Mouse (Mus musculus) midbrain, embryonic 11.5 days (tissue): Measurements from ENCODE around the gene Sucnr1. TPM values are rescaled to one million over a fixed set of nuclear protein-coding genes. Genes with fewer than 3 reads are reported as not detected.

Experiments used
- ATAC-seq: fragments of 200-750 bp; cut with Nextera tagmentation; 2 replicates; pipeline ENCODE4 v1.8.0; 2017; ENCODE audit warnings: moderate TSS enrichment, moderate library complexity; ENCODE audit not compliant: low FRiP score
- DNase-seq: peaks from one replicate; pipeline ENCODE4 v3.0.0; 2015; ENCODE audit warnings: low spot score; ENCODE audit errors: missing footprints
- H3K27ac ChIP-seq: fragments of 300-500 bp; sonication (generic); 2 replicates; pipeline ENCODE4 v1.5.1; 2014; ENCODE audit warnings: low read depth, low read length
- H3K27me3 ChIP-seq: fragments of 300-500 bp; sonication (generic); 2 replicates; pipeline ENCODE4 v1.6.1; 2014; ENCODE audit warnings: mild to moderate bottlenecking, low read length, moderate library complexity, mixed read lengths; ENCODE audit not compliant: control insufficient read depth, insufficient read depth
- H3K36me3 ChIP-seq: fragments of 300-500 bp; sonication (generic); 2 replicates; pipeline ENCODE4 v1.6.1; 2014; ENCODE audit warnings: mild to moderate bottlenecking, low read length, moderate library complexity, mixed read lengths; ENCODE audit not compliant: control insufficient read depth, insufficient read depth
- H3K4me1 ChIP-seq: fragments of 300-500 bp; sonication (generic); 2 replicates; pipeline ENCODE4 v1.6.1; 2014; ENCODE audit warnings: low read length; ENCODE audit not compliant: control insufficient read depth, insufficient read depth
- H3K4me2 ChIP-seq: fragments of 300-500 bp; sonication (generic); 2 replicates; pipeline ENCODE4 v1.6.1; 2014; ENCODE audit warnings: mild to moderate bottlenecking, moderate library complexity
- H3K4me3 ChIP-seq: fragments of 300-500 bp; sonication (generic); 2 replicates; pipeline ENCODE4 v1.5.1; 2014; ENCODE audit warnings: low read depth, low read length
- H3K9ac ChIP-seq: fragments of 300-500 bp; sonication (generic); 2 replicates; pipeline ENCODE4 v1.6.1; 2014; ENCODE audit warnings: low read length
- H3K9me3 ChIP-seq: fragments of 300-500 bp; sonication (generic); 2 replicates; pipeline ENCODE4 v1.6.1; 2016; ENCODE audit warnings: low read length; ENCODE audit not compliant: control insufficient read depth
- WGBS: fragments of 180-500 bp; shearing (Covaris S2); extraction: QIAGEN DNeasy Blood & Tissue Kit; methylation state at CpG from one replicate; pipeline ENCODE4 v1.1.7; 2014; 5-methylcytosine and 5-hydroxymethylcytosine counted together
- polyA plus RNA-seq: library from polyadenylated mRNA; unstranded; fragments of >200 nt; fragmentation: Nextera tagmentation; extraction: Ambion mirVana; gene quantifications from 2 replicates; pipeline ENCODE4 v1.2.1, GENCODE M21; 2014

Sucnr1 gene
- 0.14 and 0.18 TPM in 2 replicates for polyA plus RNA-seq

DNA sequence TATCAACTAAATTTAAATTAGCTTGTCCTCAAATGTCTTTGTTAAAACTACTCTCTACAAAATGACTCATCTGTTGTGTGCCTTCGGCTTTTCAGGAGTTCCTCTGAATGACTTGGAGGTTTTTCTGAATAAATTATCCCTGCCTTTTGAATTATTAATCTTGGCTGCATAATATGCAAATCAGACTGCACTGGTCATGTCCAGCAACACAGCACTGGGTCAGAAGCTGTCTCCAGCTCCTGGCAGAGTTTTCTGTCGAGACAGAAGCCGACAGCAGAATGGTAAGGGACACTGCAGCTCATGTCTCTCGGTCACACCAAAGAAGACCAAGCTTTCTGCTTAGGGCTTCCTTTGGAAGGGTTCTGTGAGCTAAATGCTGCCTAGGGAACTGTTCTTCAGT lies at the start of gene Sucnr1:
Gene Sucnr1 (plus strand): TSS at position 222 of the 400 bp plus-strand sequence.
- no peak for DNase-seq
- no peaks in the 10 kb centered on the region for H3K36me3 ChIP-seq
- H3K4me1 ChIP-seq = no peaks in the 10 kb centered on the region
- no peak within 1 kb of the TSS for H3K4me2 ChIP-seq
- no peak within 1 kb of the TSS for H3K27ac ChIP-seq
- ATAC-seq = peak; percentile 90
- no peak within 1 kb of the TSS for H3K9ac ChIP-seq
- 54% methylated on average over 4 of the region's 4 CpGs for WGBS
- H3K9me3 ChIP-seq = no peaks in the 10 kb centered on the region
- H3K4me3 ChIP-seq = no peak within 1 kb of the TSS
- H3K27me3 ChIP-seq = no peaks in the 10 kb centered on the region

DNA sequence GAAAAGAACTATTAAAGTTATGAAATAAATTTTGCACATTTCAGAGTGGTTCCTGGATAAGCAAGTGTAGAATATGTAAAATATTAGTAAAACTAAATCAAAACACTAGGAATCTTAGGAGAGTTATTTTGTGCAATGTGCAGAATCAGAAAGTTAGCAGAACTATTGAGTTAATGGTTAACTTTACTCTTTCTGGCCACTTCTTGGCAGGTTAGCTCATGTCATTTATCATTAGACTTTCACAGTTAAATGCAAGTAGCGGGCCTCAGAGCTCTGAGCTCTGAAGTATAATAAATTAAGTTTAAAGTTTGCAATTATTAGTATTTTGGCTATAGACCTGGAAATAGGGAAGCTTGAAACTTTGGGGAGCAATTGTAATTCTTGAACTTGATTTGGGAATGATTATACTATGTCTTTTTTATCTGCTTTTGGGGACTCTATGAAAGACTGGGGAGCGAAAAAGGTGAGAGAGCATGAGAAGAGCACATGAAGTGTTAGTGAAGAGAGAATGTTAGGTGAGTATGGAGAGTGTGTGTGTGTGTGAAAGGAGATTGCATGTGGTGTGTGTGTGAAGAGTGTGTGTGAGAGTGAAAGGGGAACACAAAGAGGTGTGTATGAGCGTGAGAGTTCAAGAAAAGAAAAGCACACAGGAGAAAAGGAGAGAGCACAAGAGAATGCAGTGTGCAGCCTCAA lies 35.3 kb upstream of the Sucnr1 start:
- Histone ChIP-seq H3K4me1 (no peaks in the 10 kb centered on the region), H3K9ac (no peak overlapping the region), H3K36me3 (no peaks in the 10 kb centered on the region), H3K27me3 (no peaks in the 10 kb centered on the region), H3K4me3 (no peak overlapping the region), H3K27ac (no peak overlapping the region), H3K4me2 (no peak overlapping the region), H3K9me3 (no peaks in the 10 kb centered on the region)
- DNase-seq (no peak), ATAC-seq (no peak)
- 94% methylated on average over 3 of the region's 3 CpGs for whole genome bisulfite sequencing

DNA sequence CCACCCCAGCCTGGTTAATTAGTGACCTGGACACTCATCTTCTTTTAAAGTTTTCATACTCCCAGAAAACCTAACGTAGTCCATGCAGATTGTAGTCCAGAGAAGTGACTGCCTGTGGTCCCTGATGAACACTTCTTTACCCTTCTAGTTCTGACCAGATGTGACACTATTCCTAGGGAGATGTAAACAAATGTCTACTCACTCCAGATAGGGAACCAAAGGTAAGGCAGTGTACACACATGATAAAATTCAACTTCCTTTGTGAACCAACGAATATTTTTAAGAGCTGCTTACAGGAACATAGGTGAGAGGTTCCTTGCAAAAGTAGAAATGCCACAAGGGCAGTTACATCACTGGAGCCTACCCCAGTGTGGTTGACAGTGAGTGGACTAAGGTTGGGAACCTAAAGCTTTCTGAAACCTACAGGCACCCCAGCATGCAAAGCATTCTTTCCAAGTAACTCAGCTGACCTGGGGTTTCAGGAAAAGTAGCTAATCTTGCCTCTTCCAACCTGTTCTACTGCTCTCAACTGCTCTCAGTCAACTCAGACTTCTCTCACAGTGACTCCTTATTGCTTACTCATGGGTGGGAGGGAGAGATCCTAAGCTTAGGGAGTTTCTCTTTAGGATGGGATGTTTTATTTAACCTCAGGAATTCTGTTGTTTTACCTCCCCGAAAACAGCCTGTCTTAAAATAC lies 28.3 kb upstream of the Sucnr1 start:
- no peak overlapping the region for H3K4me2 ChIP-seq
- no peaks in the 10 kb centered on the region for H3K9me3 ChIP-seq
- no peak for ATAC-seq
- DNase-seq = no peak
- no peaks in the 10 kb centered on the region for H3K36me3 ChIP-seq
- H3K4me3 ChIP-seq = no peak overlapping the region
- H3K27me3 ChIP-seq = no peaks in the 10 kb centered on the region
- H3K27ac ChIP-seq = no peak overlapping the region
- 88% methylated on average over 3 of the region's 3 CpGs for WGBS
- no peak overlapping the region for H3K9ac ChIP-seq
- H3K4me1 ChIP-seq = no peaks in the 10 kb centered on the region

DNA sequence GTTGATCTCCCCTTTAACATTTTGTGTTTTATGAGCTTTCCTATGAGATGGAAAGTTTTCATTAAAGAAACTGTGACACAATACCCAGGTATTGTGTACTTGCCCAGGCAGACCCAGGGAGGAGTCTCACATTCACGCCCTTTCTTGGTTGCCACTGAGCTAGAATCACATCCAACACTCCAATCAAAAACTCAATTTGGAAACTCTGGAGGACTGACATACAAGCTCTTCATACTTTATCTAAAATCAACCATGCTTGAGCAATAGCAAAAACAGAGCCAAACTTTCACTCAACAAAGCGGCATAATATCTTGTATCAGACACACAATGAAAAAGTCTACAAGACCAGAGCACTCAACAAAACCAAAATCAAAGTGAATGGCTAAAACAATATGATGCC lies 27.7 kb upstream of the Sucnr1 start:
- ATAC-seq = no peak
- H3K27me3 ChIP-seq = no peaks in the 10 kb centered on the region
- no peaks in the 10 kb centered on the region for H3K36me3 ChIP-seq
- H3K4me3 ChIP-seq = no peak overlapping the region
- DNase-seq = no peak
- no peak overlapping the region for H3K27ac ChIP-seq
- H3K9ac ChIP-seq = no peak overlapping the region
- 94% methylated on average over 2 of the region's 2 CpGs for WGBS
- H3K9me3 ChIP-seq = no peaks in the 10 kb centered on the region
- no peaks in the 10 kb centered on the region for H3K4me1 ChIP-seq
- H3K4me2 ChIP-seq = no peak overlapping the region

DNA sequence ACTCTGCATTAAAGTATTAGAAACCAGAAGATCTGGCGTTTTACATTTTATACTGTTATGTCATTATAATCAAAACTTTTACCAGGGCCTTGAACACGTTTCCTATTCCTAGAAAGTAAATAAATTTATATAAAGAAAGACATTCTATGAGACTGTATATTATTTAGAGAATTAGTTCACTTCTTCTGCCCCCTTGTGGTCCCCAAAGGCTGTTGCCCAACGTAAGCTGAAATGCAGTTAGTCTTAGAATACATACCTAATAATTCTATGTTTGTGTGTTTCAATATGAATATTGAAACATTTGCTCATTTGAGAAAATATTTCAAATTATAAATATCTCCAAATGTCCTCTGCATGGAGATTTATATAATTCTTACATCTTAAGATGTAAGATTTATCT lies 25.2 kb upstream of the Sucnr1 start:
- no peak overlapping the region for H3K27ac ChIP-seq
- H3K36me3 ChIP-seq = no peaks in the 10 kb centered on the region
- no peak overlapping the region for H3K4me2 ChIP-seq
- WGBS = 41% methylated on average over 3 of the region's 3 CpGs
- no peaks in the 10 kb centered on the region for H3K9me3 ChIP-seq
- H3K4me3 ChIP-seq = no peak overlapping the region
- ATAC-seq = no peak
- no peaks in the 10 kb centered on the region for H3K4me1 ChIP-seq
- no peak for DNase-seq
- H3K9ac ChIP-seq = no peak overlapping the region
- H3K27me3 ChIP-seq = no peaks in the 10 kb centered on the region

DNA sequence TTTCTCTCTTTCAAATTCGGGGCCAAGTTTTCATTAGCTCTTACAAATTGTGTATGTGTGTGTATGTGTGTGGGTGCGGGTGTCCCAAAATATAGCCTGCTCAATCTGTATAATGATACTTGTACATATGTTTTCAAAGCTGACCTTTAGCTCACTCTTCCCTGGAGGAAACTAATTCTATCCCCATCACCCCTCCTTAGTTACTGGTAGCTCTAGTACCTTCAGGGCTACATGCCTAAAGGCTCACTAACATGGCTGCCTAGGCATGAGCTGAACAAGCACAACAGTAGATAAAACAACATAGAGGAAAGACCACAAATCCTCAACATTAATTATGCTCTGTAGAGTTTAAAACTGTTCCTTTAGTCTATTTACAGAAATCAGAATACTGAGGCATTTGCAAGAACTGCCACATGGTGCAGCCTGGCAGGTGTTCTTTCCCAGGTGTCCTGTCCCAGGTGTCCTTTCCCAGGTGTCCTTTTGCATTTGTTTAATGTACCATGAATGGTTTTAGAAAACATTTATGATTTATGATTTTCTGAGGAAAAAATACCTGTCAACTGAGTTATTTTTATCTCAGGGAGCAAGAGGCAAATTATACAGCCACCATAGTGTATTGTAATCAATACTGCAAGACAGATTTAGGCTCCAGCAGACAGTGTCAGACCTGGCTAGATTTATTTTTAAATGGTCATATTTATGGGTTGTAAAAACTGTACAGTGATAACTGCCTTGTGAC lies 24.4 kb upstream of the Sucnr1 start:
- H3K9ac ChIP-seq = no peak overlapping the region
- no peaks in the 10 kb centered on the region for H3K27me3 ChIP-seq
- H3K4me1 ChIP-seq = no peaks in the 10 kb centered on the region
- H3K36me3 ChIP-seq = no peaks in the 10 kb centered on the region
- no peak overlapping the region for H3K4me2 ChIP-seq
- no peak overlapping the region for H3K4me3 ChIP-seq
- WGBS = 89% methylated on average over 2 of the region's 2 CpGs
- no peak overlapping the region for H3K27ac ChIP-seq
- ATAC-seq (no peak), DNase-seq (no peak)
- H3K9me3 ChIP-seq = no peaks in the 10 kb centered on the region

DNA sequence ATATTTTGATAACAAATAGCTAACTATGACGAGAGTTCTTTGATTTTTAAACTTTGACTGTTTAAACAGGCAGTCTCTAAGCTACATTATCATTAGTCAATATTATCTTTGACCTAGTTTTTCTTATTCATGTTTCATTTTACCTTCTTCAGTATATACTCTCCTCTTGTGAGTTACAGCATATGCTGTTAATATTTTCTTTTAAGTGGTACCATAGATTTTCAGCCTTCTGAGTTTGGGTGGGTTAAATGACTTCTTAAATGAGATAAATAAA lies 23.9 kb upstream of the Sucnr1 start:
- no peak for ATAC-seq
- no peak overlapping the region for H3K9ac ChIP-seq
- no peaks in the 10 kb centered on the region for H3K9me3 ChIP-seq
- DNase-seq = no peak
- H3K36me3 ChIP-seq = no peaks in the 10 kb centered on the region
- H3K4me1 ChIP-seq = no peaks in the 10 kb centered on the region
- H3K27me3 ChIP-seq = no peaks in the 10 kb centered on the region
- WGBS = 78% methylated on average over 1 of the region's 1 CpGs
- H3K27ac ChIP-seq = no peak overlapping the region
- H3K4me3 ChIP-seq = no peak overlapping the region
- no peak overlapping the region for H3K4me2 ChIP-seq

DNA sequence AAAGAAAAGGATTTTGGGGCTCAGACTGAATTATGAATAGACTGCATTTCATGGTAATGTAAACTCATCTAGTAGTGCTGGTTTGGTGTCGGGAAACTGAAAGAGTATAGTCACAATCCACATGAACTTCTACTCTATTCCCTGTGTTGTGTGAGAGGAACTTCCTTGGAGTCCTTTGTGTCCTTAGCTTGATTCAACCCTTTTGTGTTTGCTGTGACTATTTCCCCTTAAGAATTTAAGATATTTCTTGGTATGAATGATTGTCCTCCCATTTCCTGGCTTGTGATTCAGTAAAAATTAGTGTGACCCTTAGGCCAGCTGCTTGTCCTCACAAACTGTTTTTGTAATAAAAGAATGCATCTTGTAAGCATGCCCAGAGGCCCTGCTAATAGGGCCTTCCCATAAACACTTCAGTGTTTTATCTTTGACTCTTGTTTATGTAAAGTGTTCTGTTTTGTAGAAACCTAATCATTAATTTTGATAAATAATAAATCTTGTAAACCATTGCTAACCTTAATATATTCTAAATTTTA lies 2.7 kb upstream of the Sucnr1 start:
- Histone ChIP-seq H3K27me3 (no peaks in the 10 kb centered on the region), H3K9me3 (no peaks in the 10 kb centered on the region), H3K36me3 (no peaks in the 10 kb centered on the region), H3K27ac (no peak overlapping the region), H3K4me2 (no peak overlapping the region), H3K4me3 (no peak overlapping the region), H3K4me1 (no peaks in the 10 kb centered on the region), H3K9ac (no peak overlapping the region)
- no peak for ATAC-seq
- no peak for DNase-seq
- 88% methylated on average over 1 of the region's 1 CpGs for WGBS

DNA sequence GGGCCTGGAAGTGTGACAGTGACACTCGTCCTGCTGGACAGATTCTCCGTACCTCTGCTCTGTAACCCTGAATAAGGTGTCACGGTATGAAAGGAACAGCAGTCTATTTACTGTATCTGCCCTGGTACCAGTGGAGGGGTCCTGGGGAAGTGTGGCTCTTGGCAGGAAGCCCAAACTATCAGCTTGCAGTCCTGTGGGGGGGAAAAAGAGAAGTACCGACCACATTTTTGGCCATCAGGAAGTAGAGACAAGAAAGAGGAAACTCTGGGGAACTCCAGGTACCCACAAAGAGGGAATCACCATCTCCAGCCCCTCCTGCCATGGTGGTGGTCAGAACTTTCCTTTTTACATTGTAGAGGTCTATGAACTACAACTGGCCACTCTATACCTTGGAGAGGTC lies 1.1 kb upstream of the Sucnr1 start:
- H3K27ac ChIP-seq = no peak overlapping the region
- ATAC-seq (no peak), DNase-seq (no peak)
- no peak overlapping the region for H3K4me2 ChIP-seq
- H3K4me1 ChIP-seq = no peaks in the 10 kb centered on the region
- WGBS = 65% methylated on average over 4 of the region's 4 CpGs
- H3K9me3 ChIP-seq = no peaks in the 10 kb centered on the region
- no peaks in the 10 kb centered on the region for H3K36me3 ChIP-seq
- no peaks in the 10 kb centered on the region for H3K27me3 ChIP-seq
- H3K4me3 ChIP-seq = no peak overlapping the region
- H3K9ac ChIP-seq = no peak overlapping the region
